Mouse (Mus musculus) limb, embryonic 14.5 days (tissue): ENCODE measurements at regions not wholly inside any gene's neighbourhood (a gene's known extent, or its start where the extent isn't known, plus 50 kb on each side); places are given as distances from the start of the nearest gene placed in this dataset.

Source experiments
- ATAC-seq: fragments of 200-750 bp; cut with Nextera tagmentation; 2 replicates; pipeline ENCODE4 v1.8.0; 2017; ENCODE audit warnings: low read depth, moderate number of reproducible peaks, moderate TSS enrichment; ENCODE audit not compliant: low FRiP score
- DNase-seq: peaks from one replicate; pipeline ENCODE4 v3.0.0-alpha.2; 2015; ENCODE audit warnings: low spot score
- H3K27ac ChIP-seq: fragments of 300-500 bp; sonication (generic); replicated peaks from 2 replicates; pipeline ENCODE4 v1.5.1; 2014; ENCODE audit warnings: low read depth, mild to moderate bottlenecking, low read length, moderate library complexity, mixed read lengths
- H3K27me3 ChIP-seq: fragments of 300-500 bp; sonication (generic); 2 replicates; pipeline ENCODE4 v1.6.1; 2014; ENCODE audit warnings: low read length, mixed read lengths; ENCODE audit not compliant: control insufficient read depth, insufficient read depth
- H3K36me3 ChIP-seq: fragments of 300-500 bp; sonication (generic); 2 replicates; pipeline ENCODE4 v1.6.1; 2014; ENCODE audit warnings: mild to moderate bottlenecking, low read length, moderate library complexity, mixed read lengths; ENCODE audit not compliant: control insufficient read depth, insufficient read depth
- H3K4me1 ChIP-seq: fragments of 300-500 bp; sonication (generic); 2 replicates; pipeline ENCODE4 v1.6.1; 2014; ENCODE audit warnings: antibody characterized with exemption, low read length, mixed read lengths; ENCODE audit not compliant: control insufficient read depth, insufficient read depth
- H3K4me2 ChIP-seq: fragments of 300-500 bp; sonication (generic); replicated peaks from 2 replicates; pipeline ENCODE4 v1.6.1; 2014; ENCODE audit warnings: low read depth, mild to moderate bottlenecking, low read length, moderate library complexity; ENCODE audit not compliant: severe bottlenecking
- H3K4me3 ChIP-seq: fragments of 300-500 bp; sonication (generic); replicated peaks from 2 replicates; pipeline ENCODE4 v1.5.1; 2014; ENCODE audit warnings: low read length
- H3K9ac ChIP-seq: fragments of 300-500 bp; sonication (generic); 2 replicates; pipeline ENCODE4 v1.6.1; 2014; ENCODE audit warnings: mild to moderate bottlenecking, low read depth, low read length, moderate library complexity; ENCODE audit not compliant: severe bottlenecking
- H3K9me3 ChIP-seq: fragments of 300-500 bp; sonication (generic); 2 replicates; pipeline ENCODE4 v1.6.1; 2016; ENCODE audit warnings: low read length; ENCODE audit not compliant: control insufficient read depth
- POLR2A ChIP-seq: fragments of 200-500 bp; IDR thresholded peaks from 2 replicates; pipeline ENCODE4 v1.8.0; 2012; ENCODE audit warnings: inconsistent platforms, mild to moderate bottlenecking, moderate library complexity, borderline replicate concordance; ENCODE audit not compliant: insufficient read depth, insufficient read length; ENCODE audit errors: extremely low read depth
- WGBS: fragments of 180-500 bp; shearing (Covaris S2); extraction: QIAGEN DNeasy Blood & Tissue Kit; methylation state at CpG from one replicate; pipeline ENCODE4 v1.1.7; 2014; 5-methylcytosine and 5-hydroxymethylcytosine counted together

- DNase-seq: no peak
- no peak for TF ChIP-seq POLR2A
- WGBS: 72% methylated on average over 7 of the region's 7 CpGs
- no peak for ATAC-seq
- Histone ChIP-seq H3K27ac (no peak overlapping the region), H3K36me3 (no peaks in the 10 kb centered on the region), H3K27me3 (no peaks in the 10 kb centered on the region), H3K4me1 (no peaks in the 10 kb centered on the region), H3K9ac (no peak overlapping the region), H3K4me2 (no peak overlapping the region), H3K9me3 (no peaks in the 10 kb centered on the region), H3K4me3 (no peak overlapping the region)
Measured at GRCm38 (mm10) chr4:135067805-135068204, 52.6 kb upstream of the Runx3 start.

DNA sequence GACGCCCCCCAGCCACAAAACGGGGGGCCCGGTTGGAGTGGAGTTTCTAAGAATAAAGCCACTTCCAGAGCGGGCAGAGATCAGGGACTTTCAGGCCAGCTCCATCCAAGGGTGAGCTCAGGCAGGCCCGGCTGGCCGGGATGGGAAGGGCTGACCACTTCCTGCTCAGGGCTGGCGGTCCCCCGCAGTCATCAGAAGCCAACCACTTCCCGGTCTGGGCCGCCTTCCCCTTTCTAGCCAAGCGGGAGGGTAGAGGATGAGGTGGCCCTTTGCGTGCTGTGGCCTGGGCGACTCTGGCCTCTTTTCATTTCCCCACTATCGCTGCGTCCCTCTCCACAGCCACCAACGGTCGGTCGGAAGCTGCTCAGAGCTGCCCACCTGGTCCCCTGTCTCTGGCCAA lies 50.6 kb upstream of the Runx3 start:
- TF ChIP-seq POLR2A: no peak
- Histone ChIP-seq H3K4me1 (no peaks in the 10 kb centered on the region), H3K4me2 (no peak overlapping the region), H3K9me3 (no peaks in the 10 kb centered on the region), H3K4me3 (no peak overlapping the region), H3K27me3 (no peaks in the 10 kb centered on the region), H3K9ac (no peak overlapping the region), H3K36me3 (no peaks in the 10 kb centered on the region), H3K27ac (no peak overlapping the region)
- WGBS: 73% methylated on average over 18 of the region's 18 CpGs
- DNase-seq: no peak
- no peak for ATAC-seq
